Mouse (Mus musculus) brown adipose tissue, adult 24 weeks (tissue): ENCODE measurements around the gene Cct3. TPM values are rescaled to one million over a fixed set of nuclear protein-coding genes. Genes with fewer than 3 reads are reported as not detected.
"Not testable (repeated sequence)": the region's sequence is repeated elsewhere in the genome, so short reads cannot be mapped to it uniquely, and the experiment has no call there.

Experiments used
- H3K27ac ChIP-seq: fragments of 200-500 bp; replicated peaks from 2 replicates; pipeline ENCODE4 v1.5.1; 2012; ENCODE audit warnings: low read depth, mild to moderate bottlenecking, low read length
- H3K4me1 ChIP-seq: fragments of 200-500 bp; 2 replicates; pipeline ENCODE4 v1.6.1; 2012; ENCODE audit warnings: low read length, mixed read lengths; ENCODE audit not compliant: control insufficient read depth, insufficient read depth, insufficient read length
- H3K4me3 ChIP-seq: fragments of 200-500 bp; 2 replicates; pipeline ENCODE4 v1.5.1; 2012; ENCODE audit warnings: low read depth, mild to moderate bottlenecking, low read length, moderate library complexity; ENCODE audit not compliant: insufficient read depth
- polyA plus RNA-seq: library from polyadenylated mRNA; stranded (reverse); fragments of >200 nt; gene quantifications from 2 replicates; pipeline ENCODE4 v1.2.4, GENCODE M21; 2012; ENCODE audit not compliant: missing spikeins, insufficient read depth, insufficient read length

Gene Cct3
- 120 and 173 TPM in 2 replicates for polyA plus RNA-seq

- H3K4me3 ChIP-seq = peak within 1 kb of the TSS; percentile 81
- H3K4me1 ChIP-seq = peaks cover 7% of the 10 kb centered on the region; the same call in 1 of the 2 replicates
- H3K27ac ChIP-seq = peak within 1 kb of the TSS; percentile 96
These were observed at the start of gene Cct3, which contains the start of gene Tsacc for GRCm38 (mm10) chr3:88296561-88297318. Gene Cct3, plus strand, starts transcription at chr3:88297116. Gene Tsacc, minus strand, starts transcription at chr3:88296999.

- Histone ChIP-seq H3K27ac (no peak overlapping the region), H3K4me3 (no peak overlapping the region), H3K4me1 (no peaks in the 10 kb centered on the region)
These were observed 49.2 kb upstream of the Cct3 start for GRCm38 (mm10) chr3:88247666-88248065.

- Histone ChIP-seq H3K27ac (no peak overlapping the region), H3K4me3 (no peak overlapping the region), H3K4me1 (no peaks in the 10 kb centered on the region)
These were observed 48.5 kb upstream of the Cct3 start for GRCm38 (mm10) chr3:88248406-88248805.

- Histone ChIP-seq H3K4me1 (no peaks in the 10 kb centered on the region), H3K4me3 (no peak overlapping the region), H3K27ac (no peak overlapping the region)
These were observed 44.2 kb upstream of the Cct3 start for GRCm38 (mm10) chr3:88252739-88253138.

- Histone ChIP-seq H3K4me3 (peak within 1 kb of the TSS; percentile 47), H3K27ac (no peak within 1 kb of the TSS)
These were observed 42.5 kb upstream of the Cct3 start, which contains the start of gene Rhbg for GRCm38 (mm10) chr3:88254268-88254926. Gene Rhbg, minus strand, starts transcription at chr3:88254709.

GRCm38 (mm10) chr3:88255950-88256349, 41.0 kb upstream of the Cct3 start:
- Histone ChIP-seq H3K4me1 (no peaks in the 10 kb centered on the region), H3K4me3 (no peak overlapping the region), H3K27ac (no peak overlapping the region)

More at GRCm38 (mm10) chr3:88254268-88254926, 42.5 kb upstream of the Cct3 start, which contains the start of gene Rhbg:
- H3K4me1 ChIP-seq = no peaks in the 10 kb centered on the region

GRCm38 (mm10) chr3:88256382-88256781, 40.5 kb upstream of the Cct3 start:
- Histone ChIP-seq H3K4me3 (no peak overlapping the region), H3K27ac (no peak overlapping the region), H3K4me1 (no peaks in the 10 kb centered on the region)

GRCm38 (mm10) chr3:88262346-88262745, 34.6 kb upstream of the Cct3 start:
- Histone ChIP-seq H3K4me1 (no peaks in the 10 kb centered on the region), H3K27ac (no peak overlapping the region), H3K4me3 (no peak overlapping the region)

- H3K4me3 ChIP-seq, H3K4me1 ChIP-seq, H3K27ac ChIP-seq: not testable (repeated sequence)
These were observed 28.9 kb upstream of the Cct3 start for GRCm38 (mm10) chr3:88268014-88268413.

- no peaks in the 10 kb centered on the region for H3K4me1 ChIP-seq
These were observed 27.9 kb upstream of the Cct3 start for GRCm38 (mm10) chr3:88268991-88269390.

GRCm38 (mm10) chr3:88271298-88271697, 25.6 kb upstream of the Cct3 start:
- not testable (repeated sequence) for H3K27ac ChIP-seq, H3K4me1 ChIP-seq, H3K4me3 ChIP-seq

More at GRCm38 (mm10) chr3:88268991-88269390, 27.9 kb upstream of the Cct3 start:
- Histone ChIP-seq H3K4me3 (no peak overlapping the region), H3K27ac (no peak overlapping the region)

GRCm38 (mm10) chr3:88271859-88272258, 25.1 kb upstream of the Cct3 start:
- H3K4me1 ChIP-seq = no peaks in the 10 kb centered on the region
- no peak overlapping the region for H3K27ac ChIP-seq
- no peak overlapping the region for H3K4me3 ChIP-seq

GRCm38 (mm10) chr3:88274002-88274401, 22.9 kb upstream of the Cct3 start:
- Histone ChIP-seq H3K4me3 (no peak overlapping the region), H3K4me1 (no peaks in the 10 kb centered on the region), H3K27ac (no peak overlapping the region)

- Histone ChIP-seq H3K4me1 (no peaks in the 10 kb centered on the region), H3K4me3 (no peak overlapping the region), H3K27ac (no peak overlapping the region)
These were observed 20.8 kb upstream of the Cct3 start for GRCm38 (mm10) chr3:88276121-88276520.

GRCm38 (mm10) chr3:88276529-88277143, 20.3 kb upstream of the Cct3 start:
- Histone ChIP-seq H3K27ac (no peak overlapping the region), H3K4me3 (no peak overlapping the region), H3K4me1 (no peaks in the 10 kb centered on the region)
